Mouse (Mus musculus): ENCODE measurements at regions not wholly inside any gene's neighbourhood (a gene's known extent, or its start where the extent isn't known, plus 50 kb on each side); places are given as distances from the start of the nearest gene placed in this dataset.

DNA sequence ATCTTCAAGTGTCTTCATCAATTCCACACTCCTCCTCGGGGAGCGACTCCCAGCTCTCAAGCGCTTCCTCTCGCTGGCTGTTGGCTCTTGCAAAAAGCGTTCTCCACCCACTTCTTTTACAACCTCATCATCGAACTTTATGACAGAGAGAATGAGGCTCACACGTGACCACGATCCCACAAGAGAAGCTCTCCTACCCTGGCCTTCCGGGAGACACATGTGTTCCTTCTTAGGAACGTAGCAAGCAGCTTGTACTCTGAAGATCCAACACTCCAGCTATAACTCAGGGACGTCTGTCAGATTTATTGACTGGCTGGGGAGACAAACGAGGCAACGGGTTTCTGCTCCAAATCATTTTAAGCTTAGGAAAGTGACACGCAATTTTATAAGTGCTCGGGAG is 307.5 kb downstream of the Ajap1 start:
- ATAC-seq (replicated peaks; ENCODE audit: low read depth, poor library complexity, severe bottlenecking): no peak

DNA sequence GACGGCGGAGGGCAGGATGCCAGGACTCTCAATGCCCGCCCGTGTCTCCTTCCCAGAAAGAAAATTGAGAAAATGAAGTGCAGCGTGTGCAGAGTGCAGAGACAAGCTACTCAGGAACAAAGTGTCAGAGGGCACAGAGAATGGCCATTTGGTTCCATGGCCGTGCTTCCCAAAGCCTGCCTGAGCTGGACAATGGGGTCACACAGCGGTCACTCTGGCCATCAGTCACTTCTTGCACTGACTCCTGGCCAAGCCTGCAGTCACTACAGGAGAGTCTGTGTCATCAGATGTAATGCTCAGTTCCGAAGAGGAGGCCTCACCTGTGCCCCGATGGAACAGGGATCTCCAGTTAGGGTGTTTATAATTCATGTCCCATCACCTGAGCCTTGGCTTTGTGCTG is 312.6 kb downstream of the Ajap1 start:
- no peak for ATAC-seq (replicated peaks; ENCODE audit: low read depth, poor library complexity, severe bottlenecking)

DNA sequence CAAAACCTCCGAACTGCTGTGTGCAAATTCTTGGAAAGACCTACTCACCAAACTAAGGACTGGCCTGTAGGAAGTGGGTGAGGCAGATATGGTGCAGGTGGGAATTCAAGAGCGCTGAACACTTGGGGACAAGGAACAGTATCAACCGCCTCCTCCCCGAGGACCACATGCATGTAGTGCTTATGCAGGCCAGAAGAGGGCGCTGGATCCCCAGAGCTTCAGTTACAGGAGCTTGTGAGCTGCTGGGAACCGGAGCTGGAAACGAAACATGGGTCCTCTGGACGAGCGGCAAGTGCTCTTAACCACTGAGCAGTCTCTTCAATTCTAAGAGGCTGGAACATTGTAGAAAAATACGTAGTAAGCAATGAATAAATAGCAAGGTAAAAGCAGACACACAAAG is 317.8 kb downstream of the Ajap1 start:
- no peak for ATAC-seq (replicated peaks; ENCODE audit: low read depth, poor library complexity, severe bottlenecking)

DNA sequence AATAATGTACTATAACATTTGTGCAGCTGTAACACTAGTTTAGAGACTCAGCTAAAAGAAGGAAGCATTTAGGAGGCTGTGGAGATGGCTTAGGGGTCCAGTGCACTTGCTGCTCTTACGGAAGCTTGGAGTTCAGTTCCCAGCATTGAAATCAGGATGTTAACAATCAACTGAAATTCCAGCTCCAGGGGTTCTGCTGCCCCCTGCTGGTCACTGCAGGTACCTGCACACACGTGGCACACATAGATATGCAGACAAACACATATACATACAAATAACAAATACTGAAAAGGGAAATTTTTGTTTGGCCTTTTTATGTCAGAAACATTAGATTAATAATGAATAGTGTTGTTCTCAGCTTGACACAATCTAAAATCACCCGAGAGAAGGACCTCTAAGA is 322.5 kb downstream of the Ajap1 start:
- no peak for ATAC-seq (replicated peaks; ENCODE audit: low read depth, poor library complexity, severe bottlenecking)

DNA sequence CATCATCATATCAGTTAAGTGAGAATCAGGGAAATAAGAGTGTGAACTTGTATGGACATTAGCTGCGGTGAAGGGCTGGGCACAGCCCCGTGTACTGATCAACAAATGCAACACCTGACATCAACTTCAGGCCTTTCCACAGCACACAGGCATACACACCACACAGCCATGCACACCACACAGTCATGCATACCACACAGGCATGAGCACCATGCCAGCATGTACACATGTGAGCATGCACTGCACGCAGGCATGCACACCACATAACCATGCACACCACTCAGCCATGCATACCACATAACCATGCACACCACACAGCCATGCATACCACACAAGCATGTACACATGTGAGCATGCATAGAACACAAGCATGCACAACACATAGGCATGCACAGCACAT is 325.0 kb downstream of the Ajap1 start:
- no peak for ATAC-seq (replicated peaks; ENCODE audit: low read depth, poor library complexity, severe bottlenecking)

DNA sequence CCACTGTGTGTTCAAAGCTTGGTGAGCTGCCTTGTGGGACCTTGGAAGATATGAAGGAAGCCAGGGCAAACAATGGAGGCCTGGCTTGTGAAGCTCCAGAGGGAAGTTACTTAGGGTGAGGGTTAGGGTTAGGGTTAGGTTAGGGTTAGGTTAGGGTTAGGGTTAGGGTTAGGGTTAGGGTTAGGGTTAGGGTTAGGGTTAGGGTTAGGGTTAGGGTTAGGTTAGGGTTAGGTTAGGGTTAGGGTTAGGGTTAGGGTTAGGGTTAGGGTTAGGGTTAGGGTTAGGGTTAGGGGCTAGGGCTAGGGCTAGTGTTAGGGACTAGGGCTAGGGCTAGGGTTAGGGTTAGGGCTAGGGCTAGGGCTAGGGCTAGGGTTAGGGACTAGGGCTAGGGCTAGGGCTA is 329.7 kb downstream of the Ajap1 start:
- ATAC-seq (replicated peaks; ENCODE audit: low read depth, poor library complexity, severe bottlenecking): peak; percentile 85

DNA sequence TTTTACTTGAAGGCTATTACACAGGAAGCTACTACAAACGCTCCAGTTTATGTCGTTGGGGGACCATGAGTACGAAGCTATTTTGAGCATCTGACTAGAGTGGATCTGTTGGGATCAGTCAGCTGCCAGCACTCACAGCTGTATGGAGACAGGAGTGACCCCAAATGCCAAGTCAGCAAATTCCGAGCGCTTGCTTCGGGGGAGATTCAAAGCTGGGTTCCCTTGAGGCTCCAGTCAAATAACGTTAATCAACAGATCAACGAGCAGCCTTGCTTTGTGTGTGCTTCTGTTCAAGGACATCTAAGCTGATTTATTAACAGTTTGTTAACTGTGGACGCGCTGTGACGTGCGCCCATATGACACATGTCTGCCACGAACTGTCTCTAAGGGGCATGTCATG is 349.5 kb downstream of the Ajap1 start:
- ATAC-seq (replicated peaks; ENCODE audit: low read depth, poor library complexity, severe bottlenecking): no peak

DNA sequence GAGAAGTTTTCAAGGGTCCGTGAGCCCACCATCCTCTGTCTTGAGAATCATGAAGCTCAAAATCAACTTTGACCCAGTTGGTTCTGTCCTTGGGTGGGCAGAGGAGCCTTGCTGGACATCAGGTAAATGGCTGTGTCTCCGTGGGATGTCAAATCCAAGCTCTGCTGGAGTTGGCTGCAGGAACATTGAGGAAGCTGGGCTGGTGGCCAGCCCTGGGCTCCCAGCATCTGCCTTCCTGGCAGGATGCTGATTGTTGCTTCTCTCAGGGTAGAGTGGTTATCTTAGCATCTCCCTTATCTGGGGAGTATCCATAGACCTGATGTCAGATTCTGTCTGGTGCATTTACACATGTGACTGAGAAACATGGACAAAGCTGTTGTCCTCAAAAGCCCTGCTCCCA is 353.3 kb downstream of the Ajap1 start:
- no peak for ATAC-seq (replicated peaks; ENCODE audit: low read depth, poor library complexity, severe bottlenecking)

DNA sequence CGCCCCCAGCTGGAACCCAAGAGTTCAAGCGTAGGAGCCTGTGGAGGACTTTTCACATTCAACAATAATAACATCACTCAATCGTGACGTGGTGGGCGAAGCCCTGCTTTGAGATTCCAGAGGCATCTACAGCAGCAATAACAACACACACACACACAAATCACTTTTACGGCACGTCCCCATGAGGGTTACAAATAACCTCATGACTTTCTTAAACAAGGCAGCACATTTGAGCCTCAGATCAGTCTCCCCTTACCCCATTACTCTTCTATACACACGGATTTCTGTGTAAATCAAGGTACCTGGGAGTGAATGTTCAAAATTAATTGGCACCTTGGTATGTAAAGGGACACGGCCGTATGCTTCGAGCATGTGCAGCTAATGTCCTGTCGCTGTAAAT is 354.4 kb downstream of the Ajap1 start:
- ATAC-seq (replicated peaks; ENCODE audit: low read depth, poor library complexity, severe bottlenecking): no peak

DNA sequence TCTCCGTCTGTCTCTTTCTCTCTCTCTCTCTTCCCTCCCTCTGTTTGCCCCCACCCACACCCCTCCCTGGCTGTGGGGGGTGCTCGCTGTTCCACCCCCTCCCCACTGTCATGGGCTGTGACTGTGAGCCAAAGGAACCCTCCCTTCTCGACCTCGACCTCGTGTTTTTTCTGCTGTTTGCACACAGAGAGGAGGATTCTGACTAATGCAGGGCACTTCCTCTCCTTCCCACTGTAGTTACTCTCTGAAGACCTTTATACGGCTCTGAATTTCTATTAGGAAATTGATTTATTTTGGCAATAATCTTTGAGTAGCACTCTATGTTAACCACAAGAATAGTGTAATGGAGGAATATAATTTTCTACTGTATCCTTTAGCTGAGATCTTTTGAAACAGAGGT is 362.1 kb downstream of the Ajap1 start:
- ATAC-seq (replicated peaks; ENCODE audit: low read depth, poor library complexity, severe bottlenecking): no peak

DNA sequence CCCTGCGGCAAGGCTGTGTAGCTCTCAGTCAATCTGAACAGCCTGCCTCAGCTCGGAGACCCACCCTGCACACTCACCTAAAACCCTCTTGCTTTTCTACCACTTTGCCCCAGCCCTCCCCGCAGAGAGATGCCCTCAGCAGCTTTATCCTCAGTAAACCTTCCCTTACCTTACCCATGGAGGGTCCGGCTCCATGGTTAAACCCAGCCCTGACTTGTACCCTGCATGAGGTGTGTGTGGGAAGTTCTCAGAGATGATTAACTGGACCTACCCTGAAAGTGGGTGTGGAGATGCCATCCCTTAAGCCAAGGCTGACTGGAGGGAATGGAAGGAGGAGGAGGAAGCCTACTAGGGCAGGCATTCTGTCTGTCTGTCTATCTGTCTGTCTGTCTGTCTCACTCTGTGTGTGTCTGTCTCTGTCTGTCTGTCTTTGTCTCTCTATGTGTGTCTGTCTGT is 362.9 kb downstream of the Ajap1 start:
- ATAC-seq (replicated peaks; ENCODE audit: low read depth, poor library complexity, severe bottlenecking): no peak

DNA sequence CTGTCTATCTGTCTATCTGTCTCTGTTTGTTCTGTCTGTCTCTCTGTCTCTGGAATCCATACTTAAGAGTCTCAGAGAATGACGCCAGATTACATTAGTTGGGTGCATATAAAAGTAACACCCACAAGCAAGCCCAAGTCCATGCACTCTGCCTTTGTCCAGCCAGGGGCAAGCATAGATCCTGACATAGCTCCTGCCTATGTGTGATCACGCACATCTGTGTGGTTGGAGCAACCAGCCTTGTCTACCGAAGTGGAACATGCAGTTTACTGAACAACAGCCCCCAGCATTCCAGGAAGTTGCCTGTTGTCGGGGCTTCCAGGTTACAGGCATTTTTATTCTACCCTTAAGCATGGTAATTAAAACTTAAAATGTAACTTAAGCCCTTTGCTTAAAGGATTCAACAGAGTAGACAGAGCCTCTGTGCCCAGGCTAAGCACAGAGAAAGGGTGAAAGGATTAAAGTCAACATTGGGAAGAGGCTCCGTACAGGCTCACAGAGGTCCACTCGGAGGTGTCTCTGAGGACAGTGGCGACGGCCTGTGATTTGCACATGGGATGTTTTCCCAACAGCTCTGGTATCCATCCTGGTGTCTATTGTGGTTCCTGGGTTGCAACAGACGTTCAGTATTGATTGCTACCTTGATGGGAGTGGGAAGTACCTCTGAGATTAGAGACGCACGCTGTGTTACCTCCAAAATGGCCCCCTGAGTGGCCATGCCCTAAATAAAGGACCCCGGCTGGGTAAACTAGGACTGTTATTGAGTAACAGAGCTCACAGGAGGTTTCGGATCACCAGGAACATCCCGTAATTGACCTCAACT is 363.6 kb downstream of the Ajap1 start:
- no peak for ATAC-seq (replicated peaks; ENCODE audit: low read depth, poor library complexity, severe bottlenecking)

DNA sequence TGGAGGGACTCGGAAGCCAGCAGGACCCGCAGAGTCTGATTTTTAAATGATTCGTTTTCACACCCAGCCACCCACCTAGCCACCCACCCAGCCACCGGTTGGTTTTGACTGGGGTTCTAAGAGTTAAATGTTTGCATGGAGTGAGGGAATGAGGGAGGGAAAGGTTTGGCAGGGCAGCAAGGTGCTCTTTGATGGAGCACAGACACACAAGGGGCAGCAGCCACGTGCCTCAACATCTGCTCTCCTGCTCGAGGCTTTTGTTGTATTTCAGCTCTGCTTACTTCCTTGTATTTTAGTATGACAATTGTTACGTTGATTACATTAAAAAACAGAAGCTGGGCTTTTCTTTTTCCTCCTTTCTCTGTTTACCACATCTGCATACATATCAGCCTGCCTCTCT is 367.6 kb downstream of the Ajap1 start:
- no peak for ATAC-seq (replicated peaks; ENCODE audit: low read depth, poor library complexity, severe bottlenecking)

DNA sequence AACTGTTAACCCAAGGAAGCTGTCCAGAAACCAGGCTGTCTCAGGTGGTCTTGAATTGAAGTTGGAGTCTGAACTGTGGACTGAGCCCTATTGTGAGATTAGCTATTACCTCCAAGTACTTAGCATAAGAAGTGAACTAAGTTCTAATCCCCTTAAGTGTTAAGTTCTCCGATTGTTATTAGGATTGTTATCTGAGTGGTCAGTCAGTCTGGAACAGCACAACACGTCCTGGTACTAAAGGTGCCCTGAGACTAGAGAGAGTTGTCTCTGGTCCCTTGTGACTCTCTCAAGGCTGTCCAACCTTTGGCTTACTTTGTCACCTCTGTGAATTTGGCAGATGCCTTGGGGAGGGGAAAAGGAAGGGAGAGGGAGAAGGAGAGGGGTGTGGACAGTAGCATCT is 369.0 kb downstream of the Ajap1 start:
- ATAC-seq (replicated peaks; ENCODE audit: low read depth, poor library complexity, severe bottlenecking): no peak

DNA sequence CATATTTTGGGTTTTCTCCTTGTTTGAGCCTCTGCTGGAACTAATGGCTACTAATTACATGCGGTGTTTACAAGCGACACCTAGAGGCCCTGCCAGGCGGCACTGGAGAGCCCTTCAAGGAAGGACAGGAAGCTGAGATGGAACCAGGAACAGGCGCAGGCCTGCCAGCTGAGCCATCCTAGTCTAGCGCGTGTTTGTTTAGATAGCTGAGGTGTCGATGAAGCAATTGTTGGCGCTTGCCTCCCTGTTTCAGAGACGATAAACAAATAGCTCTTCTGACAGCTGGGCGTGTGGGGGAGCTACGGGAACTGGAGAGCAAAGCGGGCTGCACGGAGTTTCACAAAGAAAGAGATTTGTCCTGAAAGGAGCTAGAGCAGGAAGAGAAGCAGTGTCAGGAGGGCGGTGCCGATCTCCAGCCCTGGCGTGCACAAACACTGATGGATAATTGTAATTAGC is 372.3 kb downstream of the Ajap1 start:
- ATAC-seq (replicated peaks; ENCODE audit: low read depth, poor library complexity, severe bottlenecking): no peak

DNA sequence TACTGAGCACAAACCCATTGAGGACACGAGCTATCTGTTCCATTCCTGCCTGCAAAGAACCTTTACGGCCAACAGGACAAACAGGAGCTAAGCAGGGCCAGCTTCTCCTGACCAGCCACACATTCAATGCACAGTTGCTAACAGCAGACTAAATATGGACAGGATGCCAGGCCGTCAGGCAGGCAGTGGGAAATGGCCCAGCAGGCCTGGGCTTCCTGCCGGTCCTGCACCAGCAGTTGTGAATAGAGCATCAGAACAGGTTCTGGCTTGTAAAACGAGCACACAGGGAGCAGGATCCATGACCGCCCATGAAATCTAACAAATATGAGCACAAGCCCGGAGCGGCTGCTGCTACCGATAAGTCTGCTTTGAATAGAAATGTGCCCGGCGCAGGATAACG is 384.0 kb downstream of the Ajap1 start:
- no peak for ATAC-seq (replicated peaks; ENCODE audit: low read depth, poor library complexity, severe bottlenecking)

DNA sequence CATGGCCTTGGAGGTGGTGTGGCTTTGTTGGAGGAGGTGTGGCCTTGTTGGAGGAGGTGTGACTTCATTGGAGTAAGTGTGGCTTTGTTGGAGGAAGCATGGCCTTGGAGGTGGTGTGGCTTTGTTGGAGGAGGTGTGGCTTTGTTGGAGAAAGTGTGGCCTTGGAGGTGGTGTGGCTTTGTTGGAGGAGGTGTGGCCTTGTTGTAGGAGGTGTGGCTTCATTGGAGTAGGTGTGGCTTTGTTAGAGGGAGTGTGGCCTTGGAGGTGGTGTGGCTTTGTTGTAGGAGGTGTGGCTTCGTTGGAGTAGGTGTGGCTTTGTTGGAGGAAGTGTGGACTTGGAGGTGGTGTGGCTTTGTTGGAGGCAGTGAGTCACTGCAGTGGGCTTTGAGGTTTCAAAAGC is 385.0 kb downstream of the Ajap1 start:
- no peak for ATAC-seq (replicated peaks; ENCODE audit: low read depth, poor library complexity, severe bottlenecking)

DNA sequence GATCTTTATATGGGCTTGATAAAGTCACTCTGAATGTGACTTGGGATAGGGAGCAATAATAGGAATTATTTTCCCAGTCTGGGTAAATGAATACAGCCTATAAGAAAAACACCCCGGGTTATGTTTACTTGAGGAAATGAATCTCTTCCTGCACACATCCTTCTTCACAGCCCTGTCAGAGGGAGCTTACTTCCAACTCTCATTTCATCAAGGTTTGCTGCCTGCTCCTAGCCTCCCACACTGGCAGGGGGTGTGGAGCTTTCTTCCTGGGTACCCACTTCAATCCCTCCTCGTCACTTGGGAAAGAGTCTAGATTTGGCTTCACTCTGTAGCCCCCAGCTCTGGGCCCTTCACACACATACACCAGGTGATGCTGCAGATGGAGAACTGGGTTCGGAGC is 389.5 kb downstream of the Ajap1 start:
- no peak for ATAC-seq (replicated peaks; ENCODE audit: low read depth, poor library complexity, severe bottlenecking)

DNA sequence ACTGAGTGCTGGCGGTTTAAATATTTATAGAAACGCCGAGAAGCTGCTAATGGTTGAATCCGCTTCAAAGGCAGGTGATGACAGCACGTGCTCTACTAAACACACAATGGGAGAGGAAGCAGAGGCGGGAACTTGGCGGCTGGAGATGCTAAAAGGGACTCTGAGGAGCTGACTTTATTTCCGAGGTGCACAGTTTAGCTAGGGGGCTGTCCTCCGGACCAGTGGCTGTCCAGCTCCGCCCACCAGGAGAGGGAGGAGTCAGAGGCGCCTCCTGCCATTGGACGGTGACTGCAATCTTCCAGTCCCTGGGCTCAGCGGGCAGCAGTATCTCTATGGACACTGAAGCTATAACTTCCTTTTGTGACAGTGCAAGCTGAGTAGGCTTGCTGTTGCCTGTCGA is 400.4 kb downstream of the Ajap1 start:
- ATAC-seq (replicated peaks; ENCODE audit: low read depth, poor library complexity, severe bottlenecking): no peak

DNA sequence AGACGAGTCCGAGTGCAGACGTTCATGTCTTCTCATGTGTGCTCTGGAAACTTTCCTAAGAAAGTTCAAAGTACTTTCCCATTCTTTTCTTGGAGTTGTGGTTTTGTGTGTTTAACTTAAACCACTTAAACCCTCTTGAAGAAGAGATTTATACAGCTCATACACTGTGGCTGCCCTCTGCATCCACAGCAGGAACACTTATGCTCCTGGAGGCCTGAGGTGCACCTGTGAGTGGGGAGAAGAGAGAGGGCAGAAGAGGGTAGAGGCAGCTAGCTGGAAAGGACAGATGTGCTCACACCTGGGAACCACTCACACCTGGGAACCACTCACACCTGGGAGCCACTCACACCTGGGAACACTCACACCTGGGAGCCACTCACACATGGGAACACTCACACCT is 408.0 kb downstream of the Ajap1 start:
- ATAC-seq (replicated peaks; ENCODE audit: low read depth, poor library complexity, severe bottlenecking): no peak

DNA sequence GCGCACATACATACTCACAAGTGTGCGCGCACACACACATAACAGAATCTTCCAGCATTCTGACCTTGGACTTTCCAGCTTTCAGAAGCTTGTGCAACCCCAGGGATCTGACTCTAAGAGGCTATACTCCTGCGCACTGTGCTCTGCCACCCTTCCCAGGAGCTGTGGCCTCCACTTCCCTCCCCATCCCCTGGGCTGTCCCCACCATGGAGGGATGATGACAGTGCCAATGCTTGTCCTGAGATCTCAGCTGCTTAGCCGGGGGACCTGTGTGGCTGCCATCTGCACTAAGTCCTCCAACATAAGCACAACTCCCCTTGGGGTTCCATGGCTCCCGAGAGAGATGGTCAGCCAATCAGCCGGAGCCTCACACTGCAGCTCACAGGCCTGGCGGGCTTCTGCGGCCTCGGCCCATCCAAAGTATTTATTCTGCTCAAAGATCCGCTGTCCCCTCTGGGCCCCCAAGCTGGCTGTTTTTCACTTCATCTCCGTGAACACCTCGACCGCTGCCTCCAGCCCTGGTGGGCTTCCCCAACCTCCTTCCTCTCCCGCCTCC is 412.3 kb downstream of the Ajap1 start:
- ATAC-seq (replicated peaks; ENCODE audit: low read depth, poor library complexity, severe bottlenecking): no peak

DNA sequence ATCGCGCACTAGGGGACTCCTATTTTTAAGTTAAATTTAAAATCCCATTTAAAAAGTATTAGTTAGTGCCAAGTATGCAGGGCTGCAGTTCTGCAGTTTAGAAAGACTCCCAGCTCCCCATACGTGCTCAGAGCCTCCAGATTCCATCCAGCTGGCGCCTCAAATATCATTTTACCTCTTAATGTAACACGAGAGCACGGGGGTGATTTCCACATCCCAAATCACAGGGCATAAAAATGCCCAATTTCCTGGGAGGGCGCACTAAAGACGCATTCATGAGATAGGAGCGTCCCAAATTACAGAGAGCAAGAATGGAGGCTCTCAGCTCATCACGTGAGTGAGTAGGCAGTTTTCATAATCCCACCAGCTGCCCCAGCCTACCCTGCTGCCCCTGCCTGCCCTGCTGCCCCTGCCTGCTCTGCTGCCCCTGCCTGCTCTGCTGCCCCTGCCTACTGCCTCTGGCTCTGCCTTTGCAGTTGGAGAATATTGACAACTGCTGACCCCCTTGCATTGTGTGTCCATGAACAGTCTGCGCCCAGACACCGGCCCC is 414.1 kb downstream of the Ajap1 start:
- ATAC-seq (replicated peaks; ENCODE audit: low read depth, poor library complexity, severe bottlenecking): no peak

Measured in common myeloid progenitor, adult 5-6 weeks (primary cell).